Mouse (Mus musculus) spleen, postnatal 4 days (tissue): Measurements from ENCODE around the gene Cnot8.
"Not testable (repeated sequence)": the region's sequence is repeated elsewhere in the genome, so short reads cannot be mapped to it uniquely, and the experiment has no call there.

ENCODE experiments used
- DNase-seq, 2 experiments: peaks; one replicate each; pipeline ENCODE4 v3.0.0; 2022; ENCODE audit warnings: low spot score in 2 of 2

Cnot8 gene

GRCm38 (mm10) chr11:58103697-58104306 is at the start of gene Cnot8:
TSS of gene Cnot8 (plus strand) at chr11:58104153.
- DNase-seq = peak; percentile 99

- peak in 1 of 2 experiments; percentile 30 for DNase-seq
Observed at GRCm38 (mm10) chr11:58057455-58057854, 46.5 kb upstream of the Cnot8 start.

- DNase-seq = not testable (repeated sequence)
Observed at GRCm38 (mm10) chr11:58059752-58060151, 44.2 kb upstream of the Cnot8 start.

- not testable (repeated sequence) for DNase-seq
Observed at GRCm38 (mm10) chr11:58061218-58061617, 42.7 kb upstream of the Cnot8 start.

- no peak for DNase-seq
Observed at GRCm38 (mm10) chr11:58062586-58062985, 41.4 kb upstream of the Cnot8 start.

- no peak for DNase-seq
Observed at GRCm38 (mm10) chr11:58065025-58065424, 38.9 kb upstream of the Cnot8 start.

GRCm38 (mm10) chr11:58072978-58073377 is 31.0 kb upstream of the Cnot8 start:
- DNase-seq = no peak

GRCm38 (mm10) chr11:58077270-58077669 is 26.7 kb upstream of the Cnot8 start:
- DNase-seq = no peak

- no peak for DNase-seq
Observed at GRCm38 (mm10) chr11:58081716-58082115, 22.2 kb upstream of the Cnot8 start.

GRCm38 (mm10) chr11:58092541-58092940 is 11.4 kb upstream of the Cnot8 start:
- no peak for DNase-seq

GRCm38 (mm10) chr11:58093021-58093528 is 10.9 kb upstream of the Cnot8 start, which contains the start of gene Gm12248:
TSS of gene Gm12248 (minus strand) at chr11:58093134.
- DNase-seq = no peak

GRCm38 (mm10) chr11:58094766-58095165 is 9.2 kb upstream of the Cnot8 start:
- no peak for DNase-seq

GRCm38 (mm10) chr11:58095561-58095960 is 8.4 kb upstream of the Cnot8 start:
- no peak for DNase-seq

GRCm38 (mm10) chr11:58096160-58096559 is 7.8 kb upstream of the Cnot8 start:
- DNase-seq = no peak

GRCm38 (mm10) chr11:58096821-58097620 is 6.9 kb upstream of the Cnot8 start:
- no peak for DNase-seq

GRCm38 (mm10) chr11:58097621-58098365 is 6.2 kb upstream of the Cnot8 start:
- no peak for DNase-seq

GRCm38 (mm10) chr11:58098366-58098720 is 5.6 kb upstream of the Cnot8 start:
- not testable (repeated sequence) for DNase-seq

GRCm38 (mm10) chr11:58100006-58100405 is 3.9 kb upstream of the Cnot8 start:
- no peak for DNase-seq

GRCm38 (mm10) chr11:58101194-58101720 is 2.7 kb upstream of the Cnot8 start:
- DNase-seq = no peak

GRCm38 (mm10) chr11:58102146-58102545 is 1.8 kb upstream of the Cnot8 start:
- DNase-seq = no peak

GRCm38 (mm10) chr11:58102581-58103343 is 1.2 kb upstream of the Cnot8 start:
- DNase-seq = no peak
